Mouse (Mus musculus) liver, postnatal 0 days (tissue): ENCODE measurements around the gene Pcbp1.

Experiments
- CTCF ChIP-seq: sonication (generic); IDR thresholded peaks from 2 replicates; pipeline ENCODE4 v1.5.1; 2016; ENCODE audit warnings: antibody characterized with exemption, low read depth
- EP300 ChIP-seq: IDR thresholded peaks from 2 replicates; pipeline ENCODE4 v1.6.1; 2016; ENCODE audit warnings: antibody characterized with exemption, low read depth, mild to moderate bottlenecking

GRCm38 (mm10) chr6:86503513-86503912, 22.6 kb downstream of the Pcbp1 start:
- TF ChIP-seq CTCF, result no peak
- no peak for TF ChIP-seq EP300
